Mouse (Mus musculus): ENCODE data around the gene Col2a1. TPM values are rescaled to one million over a fixed set of nuclear protein-coding genes. Genes with fewer than 3 reads are reported as not detected.

Col2a1 gene
- polyA plus RNA-seq, 1 experiment, result not detected

- 90% methylated on average over 2 of the region's 2 CpGs for WGBS
- DNase-seq, result no peak
- TF ChIP-seq CTCF (conservative IDR thresholded peaks at IDR 0.05; ENCODE audit: insufficient read depth, insufficient read length, low read depth, low read length), result no peak
- no peak for TF ChIP-seq POLR2A (IDR thresholded peaks at IDR 0.05; ENCODE audit: low read depth, low read length)
- Histone ChIP-seq H3K4me1 (ENCODE audit: control insufficient read depth, insufficient read depth, low read length) (peaks cover 35% of the 10 kb centered on the region), H3K4me3 (ENCODE audit: insufficient read depth, low read depth, low read length) (no peak overlapping the region), H3K27ac (ENCODE audit: insufficient read depth, low read depth, low read length) (no peak overlapping the region), H3K36me3 (ENCODE audit: control insufficient read depth, insufficient read depth, low read length) (no peaks in the 10 kb centered on the region), H3K27me3 (replicated peaks; ENCODE audit: control insufficient read depth, insufficient read depth, low read length) (no peaks in the 10 kb centered on the region)
Measured at GRCm38 (mm10) chr15:97940088-97940487, 64.4 kb downstream of the Col2a1 start.

- peak overlapping the region; percentile 2; the same call in 1 of the 2 replicates for H3K27ac ChIP-seq (ENCODE audit: insufficient read depth, low read depth, low read length)
- TF ChIP-seq CTCF (conservative IDR thresholded peaks at IDR 0.05; ENCODE audit: insufficient read depth, insufficient read length, low read depth, low read length), result no peak
- TF ChIP-seq POLR2A (IDR thresholded peaks at IDR 0.05; ENCODE audit: low read depth, low read length), result no peak
- H3K36me3 ChIP-seq (ENCODE audit: control insufficient read depth, insufficient read depth, low read length), result no peaks in the 10 kb centered on the region
- peak; percentile 83 for DNase-seq
- WGBS, result 32% methylated on average over 6 of the region's 6 CpGs
- H3K4me3 ChIP-seq (ENCODE audit: insufficient read depth, low read depth, low read length), result no peak overlapping the region
- H3K27me3 ChIP-seq (replicated peaks; ENCODE audit: control insufficient read depth, insufficient read depth, low read length), result no peaks in the 10 kb centered on the region
- H3K4me1 ChIP-seq (ENCODE audit: control insufficient read depth, insufficient read depth, low read length), result peaks cover 21% of the 10 kb centered on the region; the same call in 1 of the 2 replicates
Measured at GRCm38 (mm10) chr15:97938580-97938979, 65.9 kb downstream of the Col2a1 start.

GRCm38 (mm10) chr15:97932441-97932840, 72.1 kb downstream of the Col2a1 start:
- Histone ChIP-seq H3K27me3 (replicated peaks; ENCODE audit: control insufficient read depth, insufficient read depth, low read length) (no peaks in the 10 kb centered on the region), H3K4me1 (ENCODE audit: control insufficient read depth, insufficient read depth, low read length) (peaks cover 8% of the 10 kb centered on the region), H3K27ac (ENCODE audit: insufficient read depth, low read depth, low read length) (no peak overlapping the region), H3K4me3 (ENCODE audit: insufficient read depth, low read depth, low read length) (no peak overlapping the region), H3K36me3 (ENCODE audit: control insufficient read depth, insufficient read depth, low read length) (no peaks in the 10 kb centered on the region)
- DNase-seq, result peak; percentile 46
- 46% methylated on average over 12 of the region's 12 CpGs for WGBS
- TF ChIP-seq CTCF (conservative IDR thresholded peaks at IDR 0.05; ENCODE audit: insufficient read depth, insufficient read length, low read depth, low read length), result no peak
- TF ChIP-seq POLR2A (IDR thresholded peaks at IDR 0.05; ENCODE audit: low read depth, low read length), result no peak

GRCm38 (mm10) chr15:97929259-97929824, 75.2 kb downstream of the Col2a1 start:
- no peak for DNase-seq
- WGBS, result 51% methylated on average over 13 of the region's 13 CpGs
- no peak overlapping the region for H3K27ac ChIP-seq (ENCODE audit: insufficient read depth, low read depth, low read length)

GRCm38 (mm10) chr15:97927821-97928220, 76.7 kb downstream of the Col2a1 start:
- Histone ChIP-seq H3K27ac (ENCODE audit: insufficient read depth, low read depth, low read length) (peak overlapping the region; percentile 82), H3K36me3 (ENCODE audit: control insufficient read depth, insufficient read depth, low read length) (no peaks in the 10 kb centered on the region), H3K27me3 (replicated peaks; ENCODE audit: control insufficient read depth, insufficient read depth, low read length) (no peaks in the 10 kb centered on the region), H3K4me3 (ENCODE audit: insufficient read depth, low read depth, low read length) (no peak overlapping the region), H3K4me1 (ENCODE audit: control insufficient read depth, insufficient read depth, low read length) (peaks cover 17% of the 10 kb centered on the region)
- no peak for TF ChIP-seq POLR2A (IDR thresholded peaks at IDR 0.05; ENCODE audit: low read depth, low read length)
- no peak for TF ChIP-seq CTCF (conservative IDR thresholded peaks at IDR 0.05; ENCODE audit: insufficient read depth, insufficient read length, low read depth, low read length)
- 43% methylated on average over 6 of the region's 6 CpGs for WGBS
- DNase-seq, result peak; percentile 14

More at GRCm38 (mm10) chr15:97929259-97929824, 75.2 kb downstream of the Col2a1 start:
- Histone ChIP-seq H3K4me1 (ENCODE audit: control insufficient read depth, insufficient read depth, low read length) (peaks cover 17% of the 10 kb centered on the region), H3K27me3 (replicated peaks; ENCODE audit: control insufficient read depth, insufficient read depth, low read length) (no peaks in the 10 kb centered on the region), H3K36me3 (ENCODE audit: control insufficient read depth, insufficient read depth, low read length) (no peaks in the 10 kb centered on the region), H3K4me3 (ENCODE audit: insufficient read depth, low read depth, low read length) (no peak overlapping the region)
- TF ChIP-seq CTCF (conservative IDR thresholded peaks at IDR 0.05; ENCODE audit: insufficient read depth, insufficient read length, low read depth, low read length), result no peak
- TF ChIP-seq POLR2A (IDR thresholded peaks at IDR 0.05; ENCODE audit: low read depth, low read length), result no peak

GRCm38 (mm10) chr15:97927018-97927417, 77.5 kb downstream of the Col2a1 start:
- no peaks in the 10 kb centered on the region for H3K36me3 ChIP-seq (ENCODE audit: control insufficient read depth, insufficient read depth, low read length)
- 21% methylated on average over 4 of the region's 4 CpGs for WGBS
- peaks cover 17% of the 10 kb centered on the region for H3K4me1 ChIP-seq (ENCODE audit: control insufficient read depth, insufficient read depth, low read length)
- peak; percentile 80 for DNase-seq
- no peaks in the 10 kb centered on the region for H3K27me3 ChIP-seq (replicated peaks; ENCODE audit: control insufficient read depth, insufficient read depth, low read length)
- no peak overlapping the region for H3K4me3 ChIP-seq (ENCODE audit: insufficient read depth, low read depth, low read length)
- H3K27ac ChIP-seq (ENCODE audit: insufficient read depth, low read depth, low read length), result peak overlapping the region; percentile 82; the same call in 1 of the 2 replicates
- no peak for TF ChIP-seq CTCF (conservative IDR thresholded peaks at IDR 0.05; ENCODE audit: insufficient read depth, insufficient read length, low read depth, low read length)

Other genes with a start within 250 kb of the Col2a1 start
- gene Rapgef3, start 236.7 kb downstream of the Col2a1 start, polyA plus RNA-seq (2012; rRNA removed), result 136 and 184 TPM in 2 replicates
- 182 and 203 TPM in 2 replicates for gene Slc48a1, start 226.2 kb downstream of the Col2a1 start, polyA plus RNA-seq (2012; rRNA removed)
- 41.6 and 45.4 TPM in 2 replicates for gene Hdac7, start 160.2 kb downstream of the Col2a1 start, polyA plus RNA-seq (2012; rRNA removed)
- 96.6 and 114 TPM in 2 replicates for gene Vdr, start 94.1 kb downstream of the Col2a1 start, polyA plus RNA-seq (2012; rRNA removed)
- gene Tmem106c, start 40.5 kb downstream of the Col2a1 start, polyA plus RNA-seq (2012; rRNA removed), result 69.4 and 74.9 TPM in 2 replicates
- gene Pfkm, start 87.9 kb upstream of the Col2a1 start, polyA plus RNA-seq (2012; rRNA removed), result 44.8 and 56.2 TPM in 2 replicates
- gene Senp1, start 89.0 kb upstream of the Col2a1 start, polyA plus RNA-seq (2012; rRNA removed), result 7.9 and 8.1 TPM in 2 replicates
- gene Asb8, start 160.9 kb upstream of the Col2a1 start, polyA plus RNA-seq (2012; rRNA removed), result 46.8 and 52.5 TPM in 2 replicates
- 0.19 and 0.45 TPM in 2 replicates for gene Ccdc184, start 162.5 kb upstream of the Col2a1 start, polyA plus RNA-seq (2012; rRNA removed)
- not detected in 2 replicates for gene Olfr288, start 190.8 kb upstream of the Col2a1 start, polyA plus RNA-seq (2012; rRNA removed)
- not detected in 2 replicates for gene Gm44579, start 216.3 kb upstream of the Col2a1 start, polyA plus RNA-seq (2012; rRNA removed)
- gene Olfr287, start 216.4 kb upstream of the Col2a1 start, polyA plus RNA-seq (2012; rRNA removed), result not detected in 2 replicates
- gene Olfr286, start 229.8 kb upstream of the Col2a1 start, polyA plus RNA-seq (2012; rRNA removed), result not detected in 2 replicates

Measured in kidney, adult 2 months (tissue).